Mouse (Mus musculus): Measurements from ENCODE around the gene Zyg11b.

Zyg11b gene

GRCm38 (mm10) chr4:108318649-108319615, 18.0 kb upstream of the Zyg11b start:
- DNase-seq (ENCODE audit: low spot score in 2 of 2): no peak

- no peak for DNase-seq (ENCODE audit: low spot score in 2 of 2)
Observed at GRCm38 (mm10) chr4:108317656-108318605, 17.0 kb upstream of the Zyg11b start.

- no peak for DNase-seq (ENCODE audit: low spot score in 2 of 2)
Observed at GRCm38 (mm10) chr4:108314041-108314440, 13.1 kb upstream of the Zyg11b start.

GRCm38 (mm10) chr4:108310706-108311105, 9.8 kb upstream of the Zyg11b start:
- DNase-seq (ENCODE audit: low spot score in 2 of 2): no peak

- no peak for DNase-seq (ENCODE audit: low spot score in 2 of 2)
Observed at GRCm38 (mm10) chr4:108302296-108302890, 1.5 kb upstream of the Zyg11b start.

- peak in 1 of 2 experiments; percentile 12 for DNase-seq (ENCODE audit: low spot score in 2 of 2)
Observed at GRCm38 (mm10) chr4:108300266-108300665, 630 bp downstream of the Zyg11b start.

GRCm38 (mm10) chr4:108276973-108277372, 23.9 kb downstream of the Zyg11b start:
- no peak for DNase-seq (ENCODE audit: low spot score in 2 of 2)

GRCm38 (mm10) chr4:108272286-108272685, 28.6 kb downstream of the Zyg11b start:
- DNase-seq (ENCODE audit: low spot score in 2 of 2): no peak

GRCm38 (mm10) chr4:108265774-108266173, 35.1 kb downstream of the Zyg11b start:
- DNase-seq (ENCODE audit: low spot score in 2 of 2): no peak

GRCm38 (mm10) chr4:108253317-108253716, 47.6 kb downstream of the Zyg11b start:
- no peak for DNase-seq (ENCODE audit: low spot score in 2 of 2)

GRCm38 (mm10) chr4:108250501-108250900, 50.4 kb downstream of the Zyg11b start:
- DNase-seq (ENCODE audit: low spot score in 2 of 2): no peak

GRCm38 (mm10) chr4:108249314-108249713, 51.6 kb downstream of the Zyg11b start:
- no peak for DNase-seq (ENCODE audit: low spot score in 2 of 2)

- DNase-seq (ENCODE audit: low spot score in 2 of 2): no peak
Observed at GRCm38 (mm10) chr4:108233654-108234053, 67.2 kb downstream of the Zyg11b start.

GRCm38 (mm10) chr4:108225341-108225872, 75.5 kb downstream of the Zyg11b start:
- DNase-seq (ENCODE audit: low spot score in 2 of 2): no peak

GRCm38 (mm10) chr4:108222507-108222906, 78.4 kb downstream of the Zyg11b start:
- DNase-seq (ENCODE audit: low spot score in 2 of 2): no peak

- DNase-seq (ENCODE audit: low spot score in 2 of 2): no peak
Observed at GRCm38 (mm10) chr4:108219019-108219418, 81.9 kb downstream of the Zyg11b start.

GRCm38 (mm10) chr4:108217332-108218179, 83.3 kb downstream of the Zyg11b start, which contains the start of gene Zyg11a:
Gene Zyg11a, minus strand, starts transcription at chr4:108218048.
- peak in 1 of 2 experiments; percentile 4 for DNase-seq (ENCODE audit: low spot score in 2 of 2)

- DNase-seq (ENCODE audit: low spot score in 2 of 2): no peak
Observed at GRCm38 (mm10) chr4:108213023-108213422, 87.9 kb downstream of the Zyg11b start.

GRCm38 (mm10) chr4:108204629-108205028, 96.3 kb downstream of the Zyg11b start:
- DNase-seq (ENCODE audit: low spot score in 2 of 2): no peak

- DNase-seq (ENCODE audit: low spot score in 2 of 2): no peak
Observed at GRCm38 (mm10) chr4:108199236-108199635, 101.7 kb downstream of the Zyg11b start.
